Mouse (Mus musculus) brain, embryonic 14.5 days (tissue): Measurements from ENCODE around the gene Zfpm1. TPM values are rescaled to one million over a fixed set of nuclear protein-coding genes. Genes with fewer than 3 reads are reported as not detected.
A peak's percentile ranks its signal among the peaks of the same experiment; 100 is the strongest.

Source experiments
- DNase-seq: peaks from one replicate; pipeline ENCODE4 v3.0.0-alpha.2; 2011; ENCODE audit warnings: low read depth
- CTCF ChIP-seq: fragments of 200-500 bp; IDR thresholded peaks from 2 replicates; pipeline ENCODE4 v1.5.1; 2012; ENCODE audit warnings: inconsistent platforms, mild to moderate bottlenecking, moderate library complexity, borderline replicate concordance; ENCODE audit not compliant: insufficient read depth, insufficient read length; ENCODE audit errors: extremely low read depth
- POLR2A ChIP-seq: fragments of 200-500 bp; IDR thresholded peaks from 2 replicates; pipeline ENCODE4 v1.6.1; 2012; ENCODE audit warnings: mild to moderate bottlenecking, inconsistent platforms, borderline replicate concordance; ENCODE audit not compliant: poor library complexity, insufficient read depth, insufficient read length, severe bottlenecking; ENCODE audit errors: extremely low read depth
- polyA plus RNA-seq: library from polyadenylated mRNA; depleted of rRNA; stranded (reverse); fragments of >200 nt; gene quantifications from 2 replicates; pipeline ENCODE4 v1.2.3, GENCODE M21; 2012

The Zfpm1 gene
- polyA plus RNA-seq, 1 experiment, result 16.9 TPM

- TF ChIP-seq POLR2A, result no peak
- no peak for TF ChIP-seq CTCF
- DNase-seq, result peak; percentile 69
These were observed 68.6 kb downstream of the Zfpm1 start for GRCm38 (mm10) chr8:122350309-122351089.

GRCm38 (mm10) chr8:122354157-122354556 lies 72.2 kb downstream of the Zfpm1 start:
- TF ChIP-seq CTCF (no peak), POLR2A (no peak)
- no peak for DNase-seq

DNA sequence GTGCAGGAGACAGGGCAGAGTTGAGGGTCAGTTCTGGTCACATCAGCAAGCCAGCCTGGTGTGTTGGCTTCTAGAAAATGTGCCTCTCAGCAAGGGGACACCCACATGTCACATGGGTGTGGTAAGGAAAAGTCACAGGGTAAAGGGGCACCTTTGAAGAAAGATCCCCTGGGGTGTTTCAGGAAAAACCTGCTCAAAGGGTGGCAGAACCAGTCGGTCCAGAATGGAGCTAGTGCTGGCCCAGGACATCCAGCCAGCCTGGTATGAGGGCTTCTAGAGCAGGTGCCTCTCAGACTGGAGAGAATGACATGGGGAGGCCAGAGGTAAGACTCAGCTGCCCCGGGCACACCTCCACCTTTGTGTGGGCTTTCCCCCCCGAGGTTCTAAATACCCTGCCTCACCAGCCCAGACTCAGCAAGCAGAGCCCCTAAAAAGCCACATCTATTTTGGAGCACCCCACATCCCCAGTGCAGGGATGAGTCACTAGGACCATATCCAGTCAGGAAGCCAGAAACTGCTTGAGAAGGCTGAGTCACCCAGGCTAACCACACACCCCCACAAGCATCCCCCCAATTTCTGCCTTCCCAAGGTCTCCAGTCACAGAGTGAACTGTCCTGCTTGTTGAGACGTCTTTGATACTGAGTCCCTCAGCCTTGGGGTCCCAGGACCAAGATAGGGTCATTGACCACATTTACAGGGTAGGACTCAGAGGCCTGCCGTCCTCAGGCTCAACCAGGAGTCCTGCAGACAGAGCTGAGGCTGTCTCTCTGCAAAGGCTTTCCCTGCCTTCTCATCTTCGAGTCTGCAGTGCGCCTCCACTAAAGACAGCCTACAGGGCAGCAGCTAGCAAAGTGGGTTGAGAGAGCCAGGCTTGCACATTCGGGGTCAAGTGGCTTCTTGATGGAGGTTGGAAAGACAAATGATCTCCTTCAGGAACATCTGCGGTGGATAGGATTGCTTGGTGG lies 74.0 kb downstream of the Zfpm1 start:
- no peak for DNase-seq
- TF ChIP-seq CTCF, result no peak
- TF ChIP-seq POLR2A, result no peak

DNA sequence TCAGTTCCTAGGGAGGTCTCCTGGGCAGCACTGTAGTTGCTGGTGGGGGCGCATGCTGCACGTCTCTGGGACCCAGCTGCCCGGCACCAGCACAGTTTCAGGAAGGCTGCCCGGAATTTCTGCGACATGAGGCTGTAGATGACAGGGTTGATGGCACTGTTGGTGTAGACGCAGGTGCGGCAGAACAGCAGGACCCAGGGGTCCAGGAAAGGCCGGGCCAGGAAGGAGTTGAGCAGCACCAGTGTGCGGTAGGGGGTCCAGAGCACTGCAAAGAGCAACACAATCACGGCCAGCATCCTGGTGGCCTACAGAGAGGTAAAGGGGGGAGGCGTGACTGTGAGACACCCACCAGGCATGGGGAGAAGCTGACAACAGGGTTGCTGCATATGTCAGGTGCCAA lies 75.3 kb downstream of the Zfpm1 start:
- TF ChIP-seq POLR2A (no peak), CTCF (no peak)
- no peak for DNase-seq

DNA sequence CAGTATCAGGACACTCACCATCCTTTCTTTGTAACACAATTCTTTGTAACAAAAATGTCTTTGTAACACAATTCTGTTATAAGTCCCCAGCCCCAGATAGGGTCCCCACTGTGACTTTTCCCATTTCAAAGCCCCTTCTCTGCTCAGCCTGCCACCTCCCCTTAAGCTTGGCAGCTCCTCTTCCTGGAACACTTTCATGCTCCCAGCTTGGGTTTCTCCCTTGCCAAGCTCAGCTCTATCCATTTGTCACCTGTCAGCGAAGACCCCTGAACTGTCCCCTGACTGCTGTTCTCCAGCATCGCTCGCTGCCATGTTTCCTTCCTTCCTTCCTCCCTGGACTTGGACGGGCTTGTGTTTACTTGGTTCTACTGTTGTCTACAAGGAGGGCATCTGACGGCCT lies 75.7 kb downstream of the Zfpm1 start:
- no peak for DNase-seq
- TF ChIP-seq CTCF, result no peak
- TF ChIP-seq POLR2A, result no peak

GRCm38 (mm10) chr8:122359111-122359775 lies 77.3 kb downstream of the Zfpm1 start:
- no peak for DNase-seq
- TF ChIP-seq POLR2A, result no peak
- TF ChIP-seq CTCF, result no peak

DNA sequence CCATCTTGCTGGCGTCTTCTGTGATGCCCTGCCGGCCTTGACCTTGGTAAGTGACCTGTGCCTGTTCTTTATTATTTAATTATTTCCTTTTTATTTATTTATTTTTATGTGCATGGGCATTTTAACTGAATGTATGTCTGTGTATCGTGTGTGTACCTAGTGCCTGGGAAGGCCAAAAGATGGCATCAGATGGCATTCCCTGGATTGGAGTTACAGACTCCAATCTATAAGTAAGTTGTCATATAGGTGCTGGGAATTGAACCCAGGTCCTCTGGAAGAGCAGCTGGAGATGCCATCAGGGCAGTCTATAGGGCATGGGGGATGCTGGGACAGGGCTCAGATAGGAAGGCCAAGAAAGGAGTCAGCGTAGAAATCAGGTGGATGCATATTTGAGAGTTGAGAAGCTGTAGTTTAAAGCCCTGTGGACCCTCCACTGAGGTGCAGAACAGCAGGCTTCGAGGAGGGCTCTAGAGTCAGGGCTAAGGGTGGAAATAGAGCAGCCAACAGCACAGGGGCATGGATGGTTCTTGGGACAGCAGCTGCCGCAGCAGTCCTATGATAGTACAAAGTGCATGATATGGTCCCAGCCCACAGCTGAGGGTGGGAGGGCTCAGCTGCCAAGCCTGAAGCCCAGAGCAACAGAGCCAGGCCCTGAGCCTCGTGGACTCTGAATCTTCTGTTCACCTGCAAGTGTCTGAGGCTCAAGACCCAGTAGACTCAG lies 78.9 kb downstream of the Zfpm1 start, which contains the start of gene Trhr2:
Gene Trhr2, minus strand, starts transcription at position 51 of the 721 bp plus-strand sequence.
- TF ChIP-seq CTCF (no peak), POLR2A (no peak)
- no peak for DNase-seq

DNA sequence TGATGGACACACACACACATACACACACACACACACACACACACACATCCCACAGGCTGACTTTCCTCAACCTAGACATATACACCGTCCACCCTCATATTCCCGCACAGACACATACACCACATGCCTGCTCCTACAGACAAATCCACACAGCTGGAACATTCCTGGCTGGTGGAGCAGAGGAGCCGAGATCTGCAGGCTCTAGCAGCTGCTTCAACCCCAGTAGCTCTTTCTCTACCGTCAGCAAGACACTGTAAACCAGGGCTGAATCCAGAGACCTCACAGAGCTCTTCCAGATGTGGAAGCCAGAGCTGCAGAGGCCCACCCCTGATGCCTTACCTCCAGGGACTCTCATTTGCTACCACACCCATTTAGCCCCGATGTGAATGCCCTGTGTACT lies 80.3 kb downstream of the Zfpm1 start:
- TF ChIP-seq POLR2A, result no peak
- TF ChIP-seq CTCF, result no peak
- no peak for DNase-seq

DNA sequence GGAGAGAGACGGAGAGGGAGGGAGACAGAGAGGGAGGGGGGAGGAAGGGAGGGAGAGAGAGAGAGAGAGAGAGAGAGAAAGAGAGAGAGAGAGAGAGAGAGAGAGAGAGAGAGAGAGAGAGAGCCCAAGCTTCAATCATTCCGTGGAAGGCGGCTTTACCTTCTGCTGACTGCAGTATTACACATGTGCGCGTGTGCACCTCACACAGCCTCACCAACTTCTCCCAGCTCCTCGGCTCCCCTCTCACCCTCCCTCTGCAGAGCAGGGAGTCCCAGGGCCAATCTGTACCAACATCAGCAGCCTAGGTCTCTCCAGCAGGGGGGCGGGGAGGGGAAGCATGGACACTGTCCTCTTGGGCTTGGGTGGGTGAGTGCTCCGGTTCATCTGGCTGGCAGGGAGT lies 81.0 kb downstream of the Zfpm1 start:
- TF ChIP-seq CTCF, result no peak
- TF ChIP-seq POLR2A, result no peak
- no peak for DNase-seq

- no peak for TF ChIP-seq CTCF
- TF ChIP-seq POLR2A, result no peak
- DNase-seq, result no peak
These were observed 86.6 kb downstream of the Zfpm1 start for GRCm38 (mm10) chr8:122368494-122368893.
